Mouse (Mus musculus) liver, postnatal 0 days (tissue): ENCODE data around the gene Htt. TPM values are rescaled to one million over a fixed set of nuclear protein-coding genes. Genes with fewer than 3 reads are reported as not detected.

Experiments
- ATAC-seq: fragments of 200-750 bp; cut with Nextera tagmentation; 2 replicates; pipeline ENCODE4 v1.8.0; 2017; ENCODE audit warnings: mild to moderate bottlenecking, moderate library complexity
- DNase-seq: peaks from one replicate; pipeline ENCODE4 v3.0.0-alpha.2; 2016
- H3K27ac ChIP-seq: fragments of 300-500 bp; sonication (generic); 2 replicates; pipeline ENCODE4 v1.5.1; 2014; ENCODE audit warnings: antibody characterized with exemption, moderate library complexity, mild to moderate bottlenecking, low read depth
- H3K27me3 ChIP-seq: fragments of 300-500 bp; sonication (generic); 2 replicates; pipeline ENCODE4 v1.6.1; 2014; ENCODE audit warnings: low read length, control low read depth, mixed read lengths; ENCODE audit not compliant: insufficient read depth
- H3K36me3 ChIP-seq: fragments of 300-500 bp; sonication (generic); replicated peaks from 2 replicates; pipeline ENCODE4 v1.6.1; 2014; ENCODE audit warnings: mild to moderate bottlenecking, control low read depth, low read length, moderate library complexity, mixed read lengths; ENCODE audit not compliant: insufficient read depth
- H3K4me1 ChIP-seq: fragments of 300-500 bp; sonication (generic); 2 replicates; pipeline ENCODE4 v1.6.1; 2014; ENCODE audit warnings: antibody characterized with exemption, mild to moderate bottlenecking, control low read depth; ENCODE audit not compliant: insufficient read depth
- H3K4me2 ChIP-seq: fragments of 300-500 bp; sonication (generic); 2 replicates; pipeline ENCODE4 v1.6.1; 2014; ENCODE audit warnings: low read depth, mild to moderate bottlenecking, low read length, moderate library complexity, mixed read lengths
- H3K4me3 ChIP-seq: fragments of 300-500 bp; sonication (generic); 2 replicates; pipeline ENCODE4 v1.5.1; 2014; ENCODE audit warnings: low read depth, low read length
- H3K9ac ChIP-seq: fragments of 300-500 bp; sonication (generic); replicated peaks from 2 replicates; pipeline ENCODE4 v1.6.1; 2014; ENCODE audit warnings: mild to moderate bottlenecking, moderate library complexity
- H3K9me3 ChIP-seq: fragments of 300-500 bp; sonication (generic); 2 replicates; pipeline ENCODE4 v1.6.1; 2016; ENCODE audit warnings: mild to moderate bottlenecking, control low read depth, low read length, mixed read lengths
- CTCF ChIP-seq: sonication (generic); IDR thresholded peaks from 2 replicates; pipeline ENCODE4 v1.5.1; 2016; ENCODE audit warnings: antibody characterized with exemption, low read depth
- EP300 ChIP-seq: IDR thresholded peaks from 2 replicates; pipeline ENCODE4 v1.6.1; 2016; ENCODE audit warnings: antibody characterized with exemption, low read depth, mild to moderate bottlenecking
- WGBS: fragments of 180-500 bp; shearing (Covaris S2); extraction: QIAGEN DNeasy Blood & Tissue Kit; methylation state at CpG from one replicate; pipeline ENCODE4 v1.1.7; 2014; ENCODE audit not compliant: insufficient replicate concordance; 5-methylcytosine and 5-hydroxymethylcytosine counted together
- polyA plus RNA-seq: library from polyadenylated mRNA; unstranded; fragments of >200 nt; fragmentation: Nextera tagmentation; extraction: Ambion mirVana; gene quantifications from 2 replicates; pipeline ENCODE4 v1.2.1, GENCODE M21; 2015

Htt gene
- polyA plus RNA-seq, 1 experiment from 2014 or later = 2.3 TPM

DNA sequence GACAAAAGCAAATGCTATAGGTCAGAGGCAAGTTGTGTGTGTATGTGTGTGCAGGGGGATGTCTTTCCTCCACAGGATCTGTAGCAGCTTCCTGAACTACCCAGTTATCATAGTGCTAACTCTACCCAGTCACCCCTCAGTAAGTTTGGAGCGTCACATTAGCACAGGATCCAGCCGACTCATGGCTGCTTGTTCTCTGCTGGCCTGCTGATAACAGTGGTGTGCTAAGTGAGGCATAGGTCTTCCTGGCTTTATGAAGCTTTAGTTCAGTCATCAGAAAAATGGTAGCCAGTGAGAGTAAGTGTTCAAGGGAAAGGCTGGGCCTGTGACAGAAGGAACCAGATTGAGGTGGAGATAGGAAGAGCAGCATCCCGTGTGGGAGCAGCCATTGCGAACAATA, 162.4 kb downstream of the Htt start:
- Histone ChIP-seq H3K4me3 (no peak overlapping the region), H3K27me3 (no peaks in the 10 kb centered on the region), H3K9ac (no peak overlapping the region), H3K27ac (peak overlapping the region; percentile 90), H3K4me2 (peak overlapping the region; percentile 35; the same call in 1 of the 2 replicates), H3K36me3 (0 out of 2 replicates have a peak, but pooled peaks cover 8% of the 10 kb centered on the region), H3K4me1 (peaks cover 24% of the 10 kb centered on the region), H3K9me3 (no peaks in the 10 kb centered on the region)
- WGBS = 59% methylated on average over 4 of the region's 4 CpGs
- no peak for TF ChIP-seq CTCF
- peak; percentile 94 for TF ChIP-seq EP300
- DNase-seq (no peak), ATAC-seq (peak; percentile 95)

- no peaks in the 10 kb centered on the region for H3K9me3 ChIP-seq
- peaks cover 29% of the 10 kb centered on the region for H3K4me1 ChIP-seq
- DNase-seq = peak; percentile 62
- TF ChIP-seq EP300 (peak; percentile 92), CTCF (no peak)
- H3K36me3 ChIP-seq = 0 out of 2 replicates have a peak, but pooled peaks cover 8% of the 10 kb centered on the region
- peak; percentile 78 for ATAC-seq
- H3K4me3 ChIP-seq = no peak overlapping the region
- H3K4me2 ChIP-seq = peak overlapping the region; percentile 35
- no peak overlapping the region for H3K9ac ChIP-seq
- no peaks in the 10 kb centered on the region for H3K27me3 ChIP-seq
- H3K27ac ChIP-seq = peak overlapping the region; percentile 90
- WGBS = 60% methylated on average over 7 of the region's 7 CpGs
Observed at GRCm38 (mm10) chr5:34924519-34924918, 163.0 kb downstream of the Htt start.

- Histone ChIP-seq H3K4me2 (no peak overlapping the region), H3K9me3 (no peaks in the 10 kb centered on the region), H3K36me3 (0 out of 2 replicates have a peak, but pooled peaks cover 6% of the 10 kb centered on the region), H3K27me3 (no peaks in the 10 kb centered on the region), H3K4me3 (no peak overlapping the region), H3K9ac (no peak overlapping the region), H3K27ac (no peak overlapping the region), H3K4me1 (peaks cover 56% of the 10 kb centered on the region)
- DNase-seq (no peak), ATAC-seq (no peak)
- TF ChIP-seq EP300 = no peak
- TF ChIP-seq CTCF = no peak
- 90% methylated on average over 4 of the region's 4 CpGs for WGBS
Observed at GRCm38 (mm10) chr5:34927648-34928047, 166.1 kb downstream of the Htt start.

GRCm38 (mm10) chr5:34930151-34930975, 168.8 kb downstream of the Htt start:
- Histone ChIP-seq H3K36me3 (no peaks in the 10 kb centered on the region), H3K27ac (peak overlapping the region; percentile 65), H3K27me3 (no peaks in the 10 kb centered on the region), H3K4me2 (peak overlapping the region; percentile 43), H3K9ac (0 out of 2 replicates have a peak overlapping the region, but pooled peaks have one; percentile 12), H3K4me3 (no peak overlapping the region), H3K4me1 (peaks cover 33% of the 10 kb centered on the region), H3K9me3 (no peaks in the 10 kb centered on the region)
- no peak for TF ChIP-seq CTCF
- peak; percentile 95 for TF ChIP-seq EP300
- 51% methylated on average over 9 of the region's 9 CpGs for WGBS
- DNase-seq (no peak), ATAC-seq (peak; percentile 89)

DNA sequence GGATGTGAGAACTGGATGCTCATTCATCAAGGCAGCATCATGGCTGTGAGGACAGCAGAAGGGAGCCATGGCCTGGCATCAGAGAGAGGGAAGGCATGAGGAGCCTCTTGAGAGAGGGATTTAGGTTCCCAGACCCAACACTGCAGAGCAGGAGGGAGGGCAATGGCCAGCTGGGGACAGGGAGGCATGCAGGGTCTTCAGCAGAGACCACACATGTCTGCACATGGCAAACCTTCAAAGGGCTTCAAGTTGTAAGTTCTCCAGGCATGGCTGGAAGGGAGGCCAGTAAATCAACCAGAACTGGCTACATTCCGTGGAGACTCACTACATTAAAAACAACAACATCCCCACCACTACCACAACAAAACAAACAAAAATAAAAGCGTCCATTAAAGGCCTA, 169.6 kb downstream of the Htt start:
- peak overlapping the region; percentile 43; the same call in 1 of the 2 replicates for H3K4me2 ChIP-seq
- H3K27me3 ChIP-seq = no peaks in the 10 kb centered on the region
- H3K4me1 ChIP-seq = peaks cover 32% of the 10 kb centered on the region

More for the DNA sequence above, 169.6 kb downstream of the Htt start:
- Histone ChIP-seq H3K27ac (peak overlapping the region; percentile 65), H3K9me3 (no peaks in the 10 kb centered on the region), H3K4me3 (no peak overlapping the region), H3K9ac (0 out of 2 replicates have a peak overlapping the region, but pooled peaks have one; percentile 12), H3K36me3 (no peaks in the 10 kb centered on the region)
- WGBS = 65% methylated on average over 2 of the region's 2 CpGs
- no peak for ATAC-seq
- DNase-seq = no peak
- no peak for TF ChIP-seq EP300
- TF ChIP-seq CTCF = no peak
